Mouse (Mus musculus): ENCODE measurements around the gene Lgi2.

DNA sequence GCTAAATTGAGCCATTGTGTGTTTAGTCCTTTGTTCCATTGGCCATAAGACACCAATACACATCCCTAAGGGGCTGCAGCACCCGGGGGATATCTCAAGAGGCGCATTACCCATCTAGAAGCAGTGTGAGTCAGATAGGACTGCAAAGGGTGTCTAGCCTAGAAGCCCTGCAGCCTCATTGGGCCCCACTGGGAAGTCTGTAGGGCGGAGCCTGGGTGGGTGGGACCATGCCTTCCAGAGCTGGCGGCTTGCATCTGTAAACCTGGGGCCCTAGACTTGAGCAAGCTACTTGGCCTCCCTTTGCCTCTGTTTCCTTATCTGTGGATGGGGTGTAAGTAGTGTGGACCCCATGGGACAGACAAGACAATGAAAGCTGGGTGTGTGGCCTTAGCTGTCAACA lies 48.4 kb upstream of the Lgi2 start:
- TF ChIP-seq CTCF (IDR thresholded peaks at IDR 0.05; ENCODE audit: low read depth) (no peak), EP300 (IDR thresholded peaks at IDR 0.05; ENCODE audit: low read depth) (no peak)
